Mouse (Mus musculus) cortical plate, adult 2 months (tissue): ENCODE measurements around the gene Thap11. TPM values are rescaled to one million over a fixed set of nuclear protein-coding genes. Genes with fewer than 3 reads are reported as not detected.
A peak's percentile ranks its signal among the peaks of the same experiment; 100 is the strongest.

Experiments used
- H3K27ac ChIP-seq: fragments of 200-500 bp; 2 replicates; pipeline ENCODE4 v1.5.1; 2012; ENCODE audit warnings: low read length, control low read depth, inconsistent platforms; ENCODE audit not compliant: insufficient read depth
- H3K4me1 ChIP-seq: fragments of 200-500 bp; 2 replicates; pipeline ENCODE4 v1.6.1; 2011; ENCODE audit warnings: low read length; ENCODE audit not compliant: control insufficient read depth, insufficient read depth
- H3K4me3 ChIP-seq: fragments of 200-500 bp; 2 replicates; pipeline ENCODE4 v1.5.1; 2011; ENCODE audit warnings: mild to moderate bottlenecking, low read length, control low read depth; ENCODE audit not compliant: insufficient read depth
- CTCF ChIP-seq: fragments of 200-500 bp; IDR thresholded peaks from 2 replicates; pipeline ENCODE4 v1.5.1; 2011; ENCODE audit warnings: mild to moderate bottlenecking, control low read depth, low read length; ENCODE audit not compliant: insufficient read depth; ENCODE audit errors: extremely low read depth
- POLR2A ChIP-seq: fragments of 200-500 bp; IDR thresholded peaks from 2 replicates; pipeline ENCODE4 v1.6.1; 2011; ENCODE audit warnings: mild to moderate bottlenecking, low read length, control low read depth; ENCODE audit not compliant: insufficient read depth; ENCODE audit errors: extremely low read depth
- polyA plus RNA-seq: library from polyadenylated mRNA; depleted of rRNA; stranded (reverse); fragments of >200 nt; gene quantifications from 2 replicates; pipeline ENCODE4 v1.2.3, GENCODE M21; 2012; rRNA removed

Thap11 gene
- polyA plus RNA-seq, 1 experiment = 48.0 TPM

GRCm38 (mm10) chr8:105897801-105898480 is 43.0 kb downstream of the Thap11 start:
- H3K4me1 ChIP-seq = no peaks in the 10 kb centered on the region
- TF ChIP-seq CTCF (no peak), POLR2A (no peak)
- no peak overlapping the region for H3K4me3 ChIP-seq
- no peak overlapping the region for H3K27ac ChIP-seq

- peak within 1 kb of the TSS; percentile 96 for H3K27ac ChIP-seq
- H3K4me1 ChIP-seq = no peaks in the 10 kb centered on the region; the same call in 1 of the 2 replicates
- peak within 1 kb of the TSS; percentile 93 for H3K4me3 ChIP-seq
- no peak for TF ChIP-seq CTCF
- TF ChIP-seq POLR2A = peak; percentile 66
These were observed 45.4 kb downstream of the Thap11 start, which contains the start of gene Pskh1 for GRCm38 (mm10) chr8:105900180-105900940. Gene Pskh1 (plus strand): TSS chr8:105900441.

GRCm38 (mm10) chr8:105900941-105901616 is 46.1 kb downstream of the Thap11 start:
- no peak for TF ChIP-seq CTCF
- TF ChIP-seq POLR2A = no peak
- H3K27ac ChIP-seq = peak overlapping the region; percentile 96; the same call in 1 of the 2 replicates

More at GRCm38 (mm10) chr8:105900941-105901616, 46.1 kb downstream of the Thap11 start:
- Histone ChIP-seq H3K4me3 (peak overlapping the region; percentile 93), H3K4me1 (no peaks in the 10 kb centered on the region; the same call in 1 of the 2 replicates)

Other genes starting within 250 kb of the Thap11 start
- gene Ripor1, start 249.9 kb upstream of the Thap11 start, polyA plus RNA-seq = 47.3 and 49.1 TPM in 2 replicates
- gene Ctcf, start 218.6 kb upstream of the Thap11 start, polyA plus RNA-seq = 30.3 and 30.8 TPM in 2 replicates
- 0.15 and 0.17 TPM in 2 replicates for gene Agrp, start 217.7 kb upstream of the Thap11 start, polyA plus RNA-seq
- gene Carmil2, start 168.9 kb upstream of the Thap11 start, polyA plus RNA-seq = 43.9 and 47.6 TPM in 2 replicates
- gene Acd, start 154.0 kb upstream of the Thap11 start, polyA plus RNA-seq = 49.4 and 52.3 TPM in 2 replicates
- gene Pard6a, start 154.0 kb upstream of the Thap11 start, polyA plus RNA-seq = 57.3 and 58.1 TPM in 2 replicates
- 0.38 and 0.52 TPM in 2 replicates for gene 4933405L10Rik, start 147.5 kb upstream of the Thap11 start, polyA plus RNA-seq
- 16.4 and 18.3 TPM in 2 replicates for gene Enkd1, start 146.9 kb upstream of the Thap11 start, polyA plus RNA-seq
- gene Gfod2, start 96.5 kb upstream of the Thap11 start, polyA plus RNA-seq = 15.6 and 17.8 TPM in 2 replicates
- gene Ranbp10, start 27.8 kb upstream of the Thap11 start, polyA plus RNA-seq = 24.6 and 25.7 TPM in 2 replicates
- gene Tsnaxip1, start 27.4 kb upstream of the Thap11 start, polyA plus RNA-seq = 0.11 and 0.31 TPM in 2 replicates
- 33.2 and 33.6 TPM in 2 replicates for gene Cenpt, start 1.9 kb upstream of the Thap11 start, polyA plus RNA-seq
- gene Nutf2, start 5.4 kb downstream of the Thap11 start, polyA plus RNA-seq = 85.1 and 86.1 TPM in 2 replicates
- 71.3 and 74.7 TPM in 2 replicates for gene Edc4, start 25.7 kb downstream of the Thap11 start, polyA plus RNA-seq
- 7.9 and 8.5 TPM in 2 replicates for gene Nrn1l, start 38.4 kb downstream of the Thap11 start, polyA plus RNA-seq
- 13.1 and 13.3 TPM in 2 replicates for gene Pskh1, start 45.3 kb downstream of the Thap11 start, polyA plus RNA-seq
- gene Ctrl, start 78.7 kb downstream of the Thap11 start, polyA plus RNA-seq = 3.4 and 3.6 TPM in 2 replicates
- gene Psmb10, start 83.3 kb downstream of the Thap11 start, polyA plus RNA-seq = 137 and 147 TPM in 2 replicates
- gene Lcat, start 88.2 kb downstream of the Thap11 start, polyA plus RNA-seq = 54.4 and 55.7 TPM in 2 replicates
- 23.6 and 25.8 TPM in 2 replicates for gene Slc12a4, start 111.0 kb downstream of the Thap11 start, polyA plus RNA-seq
- not detected in 2 replicates for gene Dpep3, start 124.3 kb downstream of the Thap11 start, polyA plus RNA-seq
- gene Dus2, start 136.2 kb downstream of the Thap11 start, polyA plus RNA-seq = 25.1 and 27.4 TPM in 2 replicates
- 0.08 TPM in 1 of 2 replicates, not detected in the other for gene Dpep2nb, start 150.8 kb downstream of the Thap11 start, polyA plus RNA-seq
- 11.6 and 11.9 TPM in 2 replicates for gene Ddx28, start 156.8 kb downstream of the Thap11 start, polyA plus RNA-seq
- 7.8 and 8.1 TPM in 2 replicates for gene Nfatc3, start 203.7 kb downstream of the Thap11 start, polyA plus RNA-seq